Mouse (Mus musculus) spleen, adult 12 weeks (tissue): ENCODE results near the gene Trappc2l.

Experiments used
- DNase-seq: peaks from one replicate; pipeline ENCODE4 v3.0.0; 2022; ENCODE audit warnings: low spot score

Gene Trappc2l

GRCm38 (mm10) chr8:122580926-122581325 is 30.5 kb upstream of the Trappc2l start:
- no peak for DNase-seq

DNA sequence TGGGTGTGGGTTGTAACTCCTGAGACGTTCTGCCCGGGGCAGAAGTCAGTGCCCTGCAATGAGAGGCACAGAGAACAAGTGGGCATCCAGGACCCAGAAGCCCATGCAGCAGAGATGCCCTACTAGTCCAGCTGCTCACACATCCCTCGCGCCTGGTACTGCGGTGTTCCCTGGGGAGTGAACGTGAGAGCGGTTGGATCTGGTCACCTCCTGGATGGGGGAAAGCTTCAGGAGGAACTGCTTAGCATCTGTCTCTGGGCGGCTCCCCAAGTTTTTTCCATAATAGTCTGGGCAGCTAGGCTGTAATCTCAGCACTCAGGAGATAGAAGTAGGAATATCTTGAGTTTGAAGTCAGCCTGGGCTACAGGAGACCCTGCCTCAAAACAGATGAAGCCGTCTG is 26.5 kb upstream of the Trappc2l start:
- no peak for DNase-seq

GRCm38 (mm10) chr8:122585411-122585891 is 26.0 kb upstream of the Trappc2l start:
- no peak for DNase-seq

DNA sequence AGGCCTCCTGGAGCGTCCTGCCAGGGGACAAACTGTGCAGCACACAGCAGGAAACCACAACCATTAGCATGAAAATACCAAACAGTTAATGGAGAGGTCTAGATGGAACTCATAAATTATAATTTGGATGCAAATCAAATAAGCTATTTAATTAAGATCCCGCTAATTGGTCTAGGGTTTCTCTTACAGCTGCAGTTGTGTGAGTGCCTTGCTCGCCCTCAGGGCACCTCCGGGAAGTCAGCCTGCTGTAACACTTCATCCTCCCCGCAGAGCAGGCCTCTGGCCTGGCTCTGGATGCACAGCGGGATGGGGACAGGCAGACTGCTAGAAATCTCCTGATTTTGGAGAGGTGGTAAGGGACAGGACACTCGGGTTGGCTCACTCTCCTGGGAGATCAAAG is 25.3 kb upstream of the Trappc2l start:
- no peak for DNase-seq

- no peak for DNase-seq
These were observed 24.7 kb upstream of the Trappc2l start for GRCm38 (mm10) chr8:122586749-122587148.

- DNase-seq: no peak
These were observed 18.2 kb upstream of the Trappc2l start for GRCm38 (mm10) chr8:122593240-122593639.

GRCm38 (mm10) chr8:122593783-122594507 is 17.5 kb upstream of the Trappc2l start:
- DNase-seq: no peak

DNA sequence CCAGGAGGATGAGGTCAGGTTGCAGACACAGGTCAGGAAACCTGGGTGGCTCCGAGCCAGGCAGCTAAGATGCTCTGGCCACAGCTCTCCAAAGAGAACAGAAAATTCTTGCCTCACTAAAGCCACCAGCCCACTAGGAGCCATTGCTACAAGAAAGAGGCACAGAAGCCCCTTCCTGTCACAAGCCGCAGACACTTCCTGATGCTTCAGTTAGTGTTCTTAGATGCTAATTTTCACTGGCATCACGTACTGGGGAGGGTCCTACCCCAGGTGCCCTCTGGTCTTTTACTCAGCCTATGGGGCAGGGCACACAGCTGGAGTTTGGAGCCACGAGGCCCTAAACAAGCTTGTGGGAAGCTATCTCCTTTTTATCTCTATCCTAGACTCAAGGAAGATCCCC is 15.4 kb upstream of the Trappc2l start:
- no peak for DNase-seq

- DNase-seq: no peak
These were observed 10.8 kb upstream of the Trappc2l start for GRCm38 (mm10) chr8:122600666-122601065.

DNA sequence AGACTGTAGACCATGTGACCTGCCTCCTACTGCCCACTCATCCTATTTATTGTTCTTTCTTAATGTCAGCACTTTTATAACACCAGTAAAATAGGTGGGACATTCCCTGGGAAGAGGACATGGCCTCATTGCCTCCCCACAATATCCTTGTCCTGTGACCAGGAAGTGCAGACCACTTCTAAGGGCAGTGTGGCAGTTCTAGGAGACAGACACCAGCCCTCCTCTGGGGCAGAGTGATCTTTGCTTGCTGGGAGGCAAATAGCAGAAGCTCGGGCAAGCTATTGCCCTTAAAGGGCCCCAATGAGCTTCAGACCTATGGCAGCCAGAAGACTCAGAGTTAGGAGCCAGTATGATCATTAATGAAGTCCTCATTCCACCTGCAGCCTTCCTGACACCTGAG is 6.8 kb upstream of the Trappc2l start:
- no peak for DNase-seq

GRCm38 (mm10) chr8:122605367-122605766 is 6.1 kb upstream of the Trappc2l start:
- DNase-seq: no peak

- DNase-seq: no peak
These were observed 4.6 kb upstream of the Trappc2l start for GRCm38 (mm10) chr8:122606810-122607209.

- no peak for DNase-seq
These were observed 1.2 kb upstream of the Trappc2l start for GRCm38 (mm10) chr8:122610209-122610608.

- no peak for DNase-seq
These were observed 695 bp upstream of the Trappc2l start for GRCm38 (mm10) chr8:122610612-122611277.

GRCm38 (mm10) chr8:122616181-122616905 is 4.9 kb downstream of the Trappc2l start:
- DNase-seq: no peak

- peak; percentile 76 for DNase-seq
These were observed 6.6 kb downstream of the Trappc2l start for GRCm38 (mm10) chr8:122617947-122618546.

GRCm38 (mm10) chr8:122618660-122619378 is 7.4 kb downstream of the Trappc2l start:
- peak; percentile 37 for DNase-seq

GRCm38 (mm10) chr8:122620446-122620845 is 9.0 kb downstream of the Trappc2l start:
- no peak for DNase-seq

DNA sequence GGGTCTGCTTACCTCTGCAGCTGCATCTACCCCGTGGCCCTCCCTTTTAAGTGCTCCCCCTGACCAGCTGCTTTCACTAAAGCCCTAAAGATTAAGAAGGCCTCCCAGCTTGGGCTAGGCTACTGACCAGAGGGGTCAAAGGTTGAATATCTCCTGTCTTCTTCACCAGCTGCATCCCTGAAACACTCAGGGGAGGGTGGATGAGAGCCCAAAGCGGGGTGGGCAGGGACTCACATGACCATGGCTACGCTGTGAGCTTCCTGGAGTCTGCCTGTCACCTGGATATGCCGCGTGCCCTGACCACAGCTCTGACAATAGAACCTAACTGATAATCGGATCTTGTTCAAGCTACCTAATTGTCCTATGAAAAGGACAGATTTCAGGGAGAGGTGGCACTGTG is 11.3 kb downstream of the Trappc2l start, which contains the start of gene Pabpn1l:
TSS of gene Pabpn1l (minus strand) at position 13 of the 400 bp plus-strand sequence.
- DNase-seq: no peak

DNA sequence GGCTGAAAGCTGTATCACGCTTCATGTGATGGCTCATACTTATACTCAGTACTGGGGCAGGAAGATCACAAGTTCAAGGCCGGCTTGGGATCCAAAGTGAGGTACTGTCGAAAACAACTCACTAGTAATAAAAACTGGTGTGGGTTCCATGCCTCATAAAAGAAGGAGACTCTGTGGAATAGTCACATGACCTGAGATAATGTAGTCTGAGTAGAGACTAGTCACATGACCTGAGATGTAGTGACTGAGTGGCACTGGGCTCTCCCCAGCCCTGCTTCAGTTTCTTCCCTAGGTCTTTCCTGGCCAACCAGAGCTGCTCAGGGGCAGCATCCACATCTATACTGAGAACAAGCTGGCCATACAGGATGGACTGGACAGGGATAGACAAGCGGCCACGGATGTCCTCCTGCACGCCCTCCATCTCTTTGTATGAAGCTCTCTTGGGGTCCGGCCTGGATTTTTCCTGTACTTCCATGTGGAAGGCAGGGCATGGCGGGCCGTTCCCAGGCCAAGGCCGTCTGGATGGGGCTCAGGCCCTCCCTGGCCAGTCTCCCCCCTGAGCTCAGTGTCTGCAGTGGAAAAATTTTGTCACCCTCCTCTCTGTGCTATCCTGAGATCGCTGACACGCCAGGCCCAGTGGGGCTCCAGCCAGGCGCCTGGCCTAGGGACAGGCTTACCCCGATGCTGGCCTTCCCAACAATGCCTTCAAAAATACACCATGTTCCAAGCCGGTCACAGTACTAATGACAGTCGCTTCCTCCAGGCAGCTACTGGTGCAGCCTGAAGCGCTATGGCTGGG is 12.6 kb downstream of the Trappc2l start:
- no peak for DNase-seq

GRCm38 (mm10) chr8:122624653-122625052 is 13.2 kb downstream of the Trappc2l start:
- no peak for DNase-seq
